Mouse (Mus musculus): ENCODE results near the gene D6Ertd527e.

- TF ChIP-seq EP300 (IDR thresholded peaks at IDR 0.05; ENCODE audit: insufficient read depth, low read depth, low read length) (no peak), CTCF (IDR thresholded peaks at IDR 0.05) (no peak), POLR2A (IDR thresholded peaks at IDR 0.05; ENCODE audit: insufficient read depth, low read depth, low read length) (no peak)
Measured at GRCm38 (mm10) chr6:87150471-87150870, 45.9 kb downstream of the D6Ertd527e start.

Data from heart, adult 2 months (tissue).